Mouse (Mus musculus): Measurements from ENCODE around the gene Klrb1. TPM values are rescaled to one million over a fixed set of nuclear protein-coding genes. Genes with fewer than 3 reads are reported as not detected.

Gene Klrb1
- polyA plus RNA-seq, 1 experiment from 2014 or later, result not detected

- no peaks in the 10 kb centered on the region for H3K9me3 ChIP-seq (ENCODE audit: control insufficient read depth, low read length)
- DNase-seq (ENCODE audit: low spot score) (no peak), ATAC-seq (replicated peaks; ENCODE audit: low FRiP score) (no peak)
- H3K4me3 ChIP-seq (ENCODE audit: low read depth, low read length), result no peak within 1 kb of the TSS
- H3K4me2 ChIP-seq (ENCODE audit: low read depth, low read length, severe bottlenecking), result no peak within 1 kb of the TSS
- no peaks in the 10 kb centered on the region for H3K27me3 ChIP-seq (ENCODE audit: control insufficient read depth, insufficient read depth, low read length)
- WGBS, result 14% methylated on average over 1 of the region's 1 CpGs
- H3K36me3 ChIP-seq (ENCODE audit: control insufficient read depth, insufficient read depth, low read length), result no peaks in the 10 kb centered on the region
- no peak within 1 kb of the TSS for H3K9ac ChIP-seq (ENCODE audit: low read length)
- H3K27ac ChIP-seq (ENCODE audit: low read depth, low read length), result no peak within 1 kb of the TSS
- H3K4me1 ChIP-seq (replicated peaks; ENCODE audit: control insufficient read depth, insufficient read depth, low read length), result no peaks in the 10 kb centered on the region
Measured at GRCm38 (mm10) chr6:128662206-128662605, 60.7 kb downstream of the Klrb1 start, which contains the start of gene Clec2h. TSS of gene Clec2h (plus strand) at chr6:128662385.

GRCm38 (mm10) chr6:128661249-128661648 lies 61.6 kb downstream of the Klrb1 start:
- Histone ChIP-seq H3K27ac (ENCODE audit: low read depth, low read length) (no peak overlapping the region), H3K9me3 (ENCODE audit: control insufficient read depth, low read length) (no peaks in the 10 kb centered on the region), H3K27me3 (ENCODE audit: control insufficient read depth, insufficient read depth, low read length) (no peaks in the 10 kb centered on the region), H3K36me3 (ENCODE audit: control insufficient read depth, insufficient read depth, low read length) (no peaks in the 10 kb centered on the region), H3K4me1 (replicated peaks; ENCODE audit: control insufficient read depth, insufficient read depth, low read length) (no peaks in the 10 kb centered on the region), H3K9ac (ENCODE audit: low read length) (no peak overlapping the region), H3K4me3 (ENCODE audit: low read depth, low read length) (no peak overlapping the region), H3K4me2 (ENCODE audit: low read depth, low read length, severe bottlenecking) (no peak overlapping the region)
- ATAC-seq (replicated peaks; ENCODE audit: low FRiP score), result no peak
- no peak for DNase-seq (ENCODE audit: low spot score)
- WGBS, result 88% methylated on average over 1 of the region's 1 CpGs

Other genes with a start within 250 kb of the Klrb1 start
- gene Pzp, start 196.3 kb downstream of the Klrb1 start, polyA plus RNA-seq (2014; fragmentation: Nextera tagmentation; extraction: Ambion mirVana), result 0.05 TPM in 1 of 2 replicates, not detected in the other
- not detected in 2 replicates for gene A2ml1, start 141.5 kb downstream of the Klrb1 start, polyA plus RNA-seq (2014; fragmentation: Nextera tagmentation; extraction: Ambion mirVana)
- gene Klrb1a, start 99.5 kb downstream of the Klrb1 start, polyA plus RNA-seq (2014; fragmentation: Nextera tagmentation; extraction: Ambion mirVana), result not detected in 2 replicates
- gene Clec2h, start 60.7 kb downstream of the Klrb1 start, polyA plus RNA-seq (2014; fragmentation: Nextera tagmentation; extraction: Ambion mirVana), result not detected in 2 replicates
- gene Klrb1c, start 66.2 kb upstream of the Klrb1 start, polyA plus RNA-seq (2014; fragmentation: Nextera tagmentation; extraction: Ambion mirVana), result not detected in 2 replicates
- gene Gm44511, start 103.3 kb upstream of the Klrb1 start, polyA plus RNA-seq (2014; fragmentation: Nextera tagmentation; extraction: Ambion mirVana), result not detected in 2 replicates
- gene Klrb1b, start 103.3 kb upstream of the Klrb1 start, polyA plus RNA-seq (2014; fragmentation: Nextera tagmentation; extraction: Ambion mirVana), result not detected in 2 replicates
- not detected in 2 replicates for gene Clec2i, start 164.5 kb upstream of the Klrb1 start, polyA plus RNA-seq (2014; fragmentation: Nextera tagmentation; extraction: Ambion mirVana)
- gene BC035044, start 168.1 kb upstream of the Klrb1 start, polyA plus RNA-seq (2014; fragmentation: Nextera tagmentation; extraction: Ambion mirVana), result 0.28 and 0.88 TPM in 2 replicates
- gene Clec2g, start 211.3 kb upstream of the Klrb1 start, polyA plus RNA-seq (2014; fragmentation: Nextera tagmentation; extraction: Ambion mirVana), result not detected in 2 replicates